Mouse (Mus musculus): Measurements from ENCODE around the gene Hist1h2bm.

Gene Hist1h2bm

GRCm38 (mm10) chr13:21721757-21722372 lies at the start of gene Hist1h2bm:
Gene Hist1h2bm, plus strand, starts transcription at chr13:21722044.
- peak; percentile 79 for DNase-seq (ENCODE audit: extremely low spot score, low spot score)

DNA sequence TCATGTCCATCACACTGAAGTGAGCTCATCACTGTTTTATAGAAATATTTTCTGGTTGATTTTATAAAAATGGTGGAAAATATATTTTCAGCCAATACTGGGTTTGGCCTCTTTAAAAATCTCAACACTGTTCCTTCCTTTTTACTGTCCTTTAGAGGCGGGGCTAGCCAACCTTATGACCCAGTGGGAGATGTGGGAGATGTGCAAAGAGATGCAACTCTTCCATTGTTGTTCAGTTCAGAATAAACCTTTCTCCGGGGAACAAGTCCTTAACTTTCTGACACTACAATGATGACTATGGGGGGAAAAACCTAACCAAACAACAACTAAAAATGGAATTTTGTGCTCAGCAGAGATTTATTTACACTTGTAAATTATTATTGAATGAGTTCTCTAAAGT lies 44.5 kb upstream of the Hist1h2bm start, which contains the start of gene Olfr1360:
Gene Olfr1360, minus strand, starts transcription at position 101 of the 400 bp plus-strand sequence.
- no peak for DNase-seq (ENCODE audit: extremely low spot score, low spot score)

DNA sequence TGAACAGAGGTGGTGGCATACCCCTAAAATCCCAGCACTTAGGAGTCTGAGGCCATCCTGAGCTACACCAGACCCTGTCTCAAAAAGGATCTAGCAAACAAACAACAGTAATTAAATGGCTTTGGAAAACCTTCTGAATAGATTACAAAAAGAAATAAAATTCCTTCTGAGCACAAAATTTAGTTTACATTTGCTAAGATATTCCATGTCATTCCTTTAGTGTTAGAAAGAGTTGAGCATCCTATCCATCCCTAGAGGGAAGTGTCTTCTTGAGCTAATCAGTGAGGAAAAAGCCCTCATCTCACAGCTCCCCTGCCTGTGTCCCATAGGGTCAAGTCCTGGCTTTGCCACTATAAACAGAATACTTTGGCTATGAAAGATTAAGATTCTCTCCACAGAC lies 24.0 kb upstream of the Hist1h2bm start, which contains the start of gene Olfr1359:
Gene Olfr1359, plus strand, starts transcription at position 301 of the 400 bp plus-strand sequence.
- no peak for DNase-seq (ENCODE audit: extremely low spot score, low spot score)

- DNase-seq (ENCODE audit: extremely low spot score, low spot score) = no peak
These were observed 15.2 kb upstream of the Hist1h2bm start for GRCm38 (mm10) chr13:21706669-21707068.

DNA sequence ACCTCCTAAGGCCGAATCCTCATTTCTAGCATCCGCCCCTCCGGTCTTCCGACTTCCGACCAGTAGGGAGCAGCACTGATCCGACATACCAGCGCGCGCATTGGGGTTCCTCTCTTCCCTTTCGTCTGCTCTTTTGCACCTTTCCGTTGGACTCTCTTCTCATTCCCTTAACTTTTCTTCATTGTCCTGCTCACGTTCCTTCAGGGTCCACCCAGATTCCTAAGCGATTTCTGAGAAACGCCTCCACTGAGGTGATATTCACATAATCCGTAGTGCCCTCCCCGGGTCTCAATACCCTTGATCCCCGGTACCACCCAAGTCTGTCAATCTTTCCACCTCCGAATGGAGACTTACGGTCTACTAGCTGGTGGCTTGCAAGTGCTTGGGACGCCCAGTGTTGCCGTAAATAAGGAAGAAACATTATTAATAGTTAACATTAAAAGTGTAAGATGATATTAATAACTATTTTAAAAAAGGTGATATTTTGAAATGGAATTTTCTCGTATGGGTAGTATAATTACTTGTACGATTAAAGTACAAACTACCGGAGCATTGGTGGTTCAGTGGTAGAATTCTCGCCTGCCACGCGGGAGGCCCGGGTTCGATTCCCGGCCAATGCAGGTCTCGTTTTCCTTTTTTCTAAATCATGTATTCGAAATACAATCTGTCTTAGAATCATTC lies 11.7 kb upstream of the Hist1h2bm start:
- DNase-seq (ENCODE audit: extremely low spot score, low spot score) = peak; percentile 87

DNA sequence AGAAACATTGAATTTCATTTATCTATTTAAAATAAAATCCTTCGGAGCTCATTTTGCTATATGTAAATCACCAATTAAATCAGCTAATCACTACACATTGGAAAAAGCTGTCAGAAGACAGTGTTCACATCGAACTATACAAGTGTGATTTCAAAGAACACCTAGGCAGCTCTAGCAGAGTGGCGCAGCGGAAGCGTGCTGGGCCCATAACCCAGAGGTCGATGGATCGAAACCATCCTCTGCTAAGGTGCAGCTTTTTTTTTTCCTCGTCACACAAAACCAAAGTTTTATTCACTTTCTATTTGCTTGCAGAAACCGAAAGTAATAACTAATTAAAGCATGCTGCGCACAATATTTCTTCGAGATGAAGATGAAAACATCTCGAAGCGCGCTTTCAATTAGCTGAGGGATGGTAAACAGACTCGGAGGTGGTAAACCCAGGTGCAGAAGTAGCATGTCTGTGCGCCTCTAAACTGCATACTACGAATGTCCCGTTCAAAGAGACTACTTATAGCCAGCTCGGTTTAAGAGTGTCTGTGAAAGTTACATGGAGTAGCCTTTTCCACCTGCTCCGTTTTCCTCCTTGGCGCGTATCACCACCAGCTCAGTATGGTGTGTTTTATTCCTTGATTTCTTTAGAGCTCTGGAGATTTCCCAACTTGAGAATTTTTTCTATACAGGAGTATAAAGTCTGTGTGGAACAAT lies 10.9 kb upstream of the Hist1h2bm start:
- DNase-seq (ENCODE audit: extremely low spot score, low spot score) = peak; percentile 75

DNA sequence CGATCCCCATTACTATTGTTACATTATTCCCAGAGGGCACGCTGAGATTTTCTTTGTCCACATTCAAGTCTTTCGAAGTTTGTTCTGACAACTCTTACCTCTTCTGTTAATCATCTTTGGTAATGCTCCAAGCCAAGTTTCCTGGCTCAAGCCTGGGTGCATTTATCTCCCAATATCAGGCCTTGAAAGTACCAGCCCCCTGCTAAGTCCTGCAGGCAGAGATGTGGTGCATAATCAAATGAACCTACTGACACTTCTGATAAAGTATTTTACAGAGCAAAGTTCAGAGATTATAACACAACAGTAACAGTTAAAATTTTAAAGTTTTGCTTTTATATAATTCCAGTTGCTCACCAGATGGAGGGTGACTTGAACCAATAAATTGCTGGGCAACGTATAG lies 10.1 kb upstream of the Hist1h2bm start:
- no peak for DNase-seq (ENCODE audit: extremely low spot score, low spot score)

DNA sequence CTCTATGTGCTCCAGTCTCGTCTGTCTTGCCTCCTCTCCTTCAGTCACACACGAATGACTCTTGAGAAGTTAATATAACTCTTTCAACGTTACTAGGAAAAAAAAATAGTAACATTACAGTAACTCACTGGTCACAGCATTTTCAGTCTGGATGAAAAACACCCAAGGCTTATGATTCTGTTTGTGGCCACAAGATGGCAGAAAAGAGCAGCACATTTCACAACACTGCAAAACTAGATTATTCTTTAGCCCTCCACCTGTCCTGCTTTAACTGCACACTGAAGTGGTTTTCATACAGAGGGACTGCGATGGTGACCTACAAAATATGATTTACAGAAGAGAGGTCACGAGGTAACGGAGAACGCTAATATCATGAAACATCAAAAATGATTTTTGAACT lies 7.1 kb upstream of the Hist1h2bm start:
- peak; percentile 52 for DNase-seq (ENCODE audit: extremely low spot score, low spot score)

GRCm38 (mm10) chr13:21715131-21715863 lies 6.5 kb upstream of the Hist1h2bm start:
- DNase-seq (ENCODE audit: extremely low spot score, low spot score) = peak; percentile 53

GRCm38 (mm10) chr13:21715864-21716539 lies 5.8 kb upstream of the Hist1h2bm start, which contains the start of the genes Hist1h2bl and Hist1h2ai:
Gene Hist1h2bl, minus strand, starts transcription at chr13:21716143.
Gene Hist1h2ai, plus strand, starts transcription at chr13:21716422.
- DNase-seq (ENCODE audit: extremely low spot score, low spot score) = peak; percentile 76

GRCm38 (mm10) chr13:21716540-21717391 lies 5.1 kb upstream of the Hist1h2bm start:
- peak; percentile 63 for DNase-seq (ENCODE audit: extremely low spot score, low spot score)

- DNase-seq (ENCODE audit: extremely low spot score, low spot score) = peak; percentile 85
These were observed 4.2 kb upstream of the Hist1h2bm start, which contains the start of gene Hist1h3h for GRCm38 (mm10) chr13:21717397-21718357. Gene Hist1h3h, plus strand, starts transcription at chr13:21717659.

- peak; percentile 45 for DNase-seq (ENCODE audit: extremely low spot score, low spot score)
These were observed 3.3 kb upstream of the Hist1h2bm start for GRCm38 (mm10) chr13:21718381-21719080.

- DNase-seq (ENCODE audit: extremely low spot score, low spot score) = peak; percentile 37
These were observed 612 bp upstream of the Hist1h2bm start for GRCm38 (mm10) chr13:21721107-21721756.

- DNase-seq (ENCODE audit: extremely low spot score, low spot score) = peak; percentile 36
These were observed 605 bp downstream of the Hist1h2bm start for GRCm38 (mm10) chr13:21722373-21722925.

DNA sequence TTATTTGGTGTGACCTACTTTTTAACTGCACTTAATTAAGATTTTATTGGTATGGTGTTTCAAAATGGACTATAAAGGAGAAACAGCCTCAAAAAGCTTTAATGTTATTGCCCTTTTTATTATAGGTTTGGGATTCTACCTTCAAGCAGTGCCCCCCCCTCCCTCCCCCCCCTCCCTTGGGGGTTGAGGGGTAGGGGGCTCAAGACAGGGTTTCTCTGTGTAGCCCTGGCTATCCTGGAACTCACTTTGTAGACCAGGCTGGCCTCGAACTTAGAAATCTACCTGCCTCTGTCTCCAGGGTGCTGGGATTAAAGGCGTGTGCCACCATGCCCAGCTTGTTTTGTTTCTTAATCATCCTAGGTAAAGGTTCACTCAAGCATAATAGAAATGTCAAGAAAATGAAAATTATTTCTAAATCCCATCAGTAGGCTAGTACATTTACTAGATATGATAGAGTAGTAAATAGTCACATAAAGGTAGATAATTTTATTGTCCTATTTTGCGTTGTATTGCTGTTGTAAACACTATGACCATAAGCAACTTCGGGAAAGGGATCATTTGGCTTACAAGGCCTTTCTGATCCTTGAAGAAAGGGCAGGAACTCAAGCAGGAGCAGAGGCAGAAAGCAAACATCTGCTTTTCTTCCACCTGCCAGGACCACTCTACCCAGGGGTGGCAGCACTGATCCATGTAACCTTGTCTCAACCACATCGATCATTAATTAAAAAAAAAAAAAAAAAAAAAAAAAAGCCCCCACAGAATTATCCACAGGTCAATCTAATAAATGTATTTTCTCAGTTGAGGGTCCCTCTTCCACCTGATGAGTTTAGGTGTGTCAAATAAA lies 1.4 kb downstream of the Hist1h2bm start:
- peak; percentile 32 for DNase-seq (ENCODE audit: extremely low spot score, low spot score)
